8 mouse cellular contexts compared by ENCODE assay signal in the genomic region with DNA sequence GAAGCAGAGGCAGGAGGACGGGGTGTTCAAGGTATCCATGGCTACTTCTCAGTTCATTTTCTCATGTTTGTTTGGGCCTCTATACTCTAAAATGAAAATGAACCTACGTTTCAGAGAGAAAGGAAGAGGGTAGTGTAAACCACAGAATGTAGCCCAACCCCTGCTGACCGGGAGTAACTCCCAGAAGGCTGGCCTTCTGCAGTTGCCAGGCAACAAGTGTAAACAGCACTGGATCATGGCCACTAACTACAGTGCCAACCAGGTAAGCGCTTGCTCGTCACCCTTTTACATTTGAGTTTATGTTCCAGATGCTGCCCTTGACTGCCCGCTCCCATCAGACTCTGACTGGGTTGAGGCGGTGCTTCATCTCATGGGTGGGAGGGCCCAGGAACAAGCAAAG. TPM values are rescaled to one million over a fixed set of nuclear protein-coding genes. Genes with fewer than 3 reads are reported as not detected.
DNase-seq lines count a peak whose midpoint lies in the region; ATAC-seq and TF ChIP-seq lines count a peak whose summit lies in the region.
"Had no signal": no experiment of that assay in that cellular context is flagged by ENCODE, and none has a peak within 500 bp of the region (broad histone marks: within the 10 kb centered on the region; RNA-seq: fewer than 3 reads in every experiment).

No protein-coding gene starts in this region.

- TF ChIP-seq CTCF in lung, postnatal 0 days (IDR thresholded peaks at IDR 0.05) = no peak

- peak; percentile 58 for ATAC-seq in CD4-positive, CD25-positive, alpha-beta regulatory T cell, adult 4 months
- ATAC-seq in intestine, embryonic 15.5 days = peak; percentile 86
- ATAC-seq in lung, postnatal 0 days = peak; percentile 84
- ATAC-seq in forebrain, embryonic 13.5 days = no peak

- peak; percentile 29 for DNase-seq in ZHBTc4 (ENCODE audit: low read depth, low spot score)
- peak; percentile 82 for DNase-seq in lung, postnatal 0 days (ENCODE audit: low spot score)
- no peak for DNase-seq in thymus, postnatal 10 days (ENCODE audit: low spot score in 2 of 2)
- no peak for DNase-seq in cerebellum, adult 9-10 months

- no peak overlapping the region for H3K9ac ChIP-seq in intestine, embryonic 15.5 days
- H3K9ac ChIP-seq in lung, postnatal 0 days (replicated peaks; ENCODE audit: low read depth) = no peak overlapping the region
- H3K9ac ChIP-seq in forebrain, embryonic 13.5 days = no peak overlapping the region

- no peaks in the 10 kb centered on the region for H3K27me3 ChIP-seq in intestine, embryonic 15.5 days (replicated peaks)
- H3K27me3 ChIP-seq in lung, postnatal 0 days (replicated peaks; ENCODE audit: insufficient read depth, low read length) = no peaks in the 10 kb centered on the region
- H3K27me3 ChIP-seq in forebrain, embryonic 13.5 days = no peaks in the 10 kb centered on the region

- no peaks in the 10 kb centered on the region; the same call in 1 of the 2 replicates for H3K4me1 ChIP-seq in intestine, embryonic 15.5 days (replicated peaks)
- peaks cover 3% of the 10 kb centered on the region; the same call in 1 of the 2 replicates for H3K4me1 ChIP-seq in lung, postnatal 0 days (ENCODE audit: insufficient read depth, low read depth, low read length)
- H3K4me1 ChIP-seq in forebrain, embryonic 13.5 days = no peaks in the 10 kb centered on the region

- no peak overlapping the region for H3K27ac ChIP-seq in intestine, embryonic 15.5 days
- no peak overlapping the region for H3K27ac ChIP-seq in lung, postnatal 0 days (ENCODE audit: low read length)
- H3K27ac ChIP-seq in forebrain, embryonic 13.5 days = no peak overlapping the region

- H3K4me2 ChIP-seq in intestine, embryonic 15.5 days (replicated peaks) = peak overlapping the region; percentile 37; the same call in 1 of the 2 replicates
- no peak overlapping the region for H3K4me2 ChIP-seq in lung, postnatal 0 days (replicated peaks; ENCODE audit: low read depth, low read length)
- H3K4me2 ChIP-seq in forebrain, embryonic 13.5 days = no peak overlapping the region

- 18% methylated on average over 7 of the region's 7 CpGs for WGBS in intestine, embryonic 15.5 days
- 24% methylated on average over 7 of the region's 7 CpGs for WGBS in lung, postnatal 0 days
- 39% methylated on average over 7 of the region's 7 CpGs for WGBS in forebrain, embryonic 13.5 days

- 0 out of 2 replicates have a peak, but pooled peaks cover 7% of the 10 kb centered on the region for H3K36me3 ChIP-seq in intestine, embryonic 15.5 days
- no peaks in the 10 kb centered on the region for H3K36me3 ChIP-seq in lung, postnatal 0 days (ENCODE audit: insufficient read depth, low read length)
- H3K36me3 ChIP-seq in forebrain, embryonic 13.5 days (ENCODE audit: poor library complexity, severe bottlenecking) = peaks cover 11% of the 10 kb centered on the region

- H3K9me3 ChIP-seq in intestine, embryonic 15.5 days = no peaks in the 10 kb centered on the region
- H3K9me3 ChIP-seq in lung, postnatal 0 days (ENCODE audit: low read length) = no peaks in the 10 kb centered on the region
- no peaks in the 10 kb centered on the region for H3K9me3 ChIP-seq in forebrain, embryonic 13.5 days (replicated peaks)

- no peak for TF ChIP-seq EP300 in lung, postnatal 0 days (IDR thresholded peaks at IDR 0.05)

- H3K4me3 ChIP-seq in intestine, embryonic 15.5 days (replicated peaks) = 0 out of 2 replicates have a peak overlapping the region, but pooled peaks have one; percentile 12
- no peak overlapping the region for H3K4me3 ChIP-seq in lung, postnatal 0 days (ENCODE audit: low read depth, low read length)
- no peak overlapping the region for H3K4me3 ChIP-seq in forebrain, embryonic 13.5 days
- H3K4me3 ChIP-seq: myocyte had no signal

RNA-seq across cellular contexts. Expression of gene Cfap126, which starts 9.2 kb away (rescaled TPM):
- polyA plus RNA-seq in CD4-positive, CD25-positive, alpha-beta regulatory T cell, adult 4 months (2017; shearing (Covaris generic)) = 1 to 10 TPM; 4.8 to 5.5 TPM
- 1.7 and 1.8 TPM in 2 replicates for polyA plus RNA-seq in intestine, embryonic 15.5 days (2015; fragmentation: Nextera tagmentation; extraction: Ambion mirVana)
- 32.2 and 33.2 TPM in 2 replicates for polyA plus RNA-seq in lung, postnatal 0 days (2015; fragmentation: Nextera tagmentation; extraction: Ambion mirVana)
- polyA plus RNA-seq in forebrain, embryonic 13.5 days (2015; fragmentation: Nextera tagmentation; extraction: Ambion mirVana) = 6.6 and 7.8 TPM in 2 replicates

RNA-seq across cellular contexts. Expression of gene Sdhc, which starts 27.5 kb away (rescaled TPM):
- polyA plus RNA-seq in CD4-positive, CD25-positive, alpha-beta regulatory T cell, adult 4 months (2017; shearing (Covaris generic)) = 100 to 1,000 TPM; 135 to 150 TPM
- polyA plus RNA-seq in intestine, embryonic 15.5 days (2015; fragmentation: Nextera tagmentation; extraction: Ambion mirVana) = 360 and 387 TPM in 2 replicates
- 145 and 157 TPM in 2 replicates for polyA plus RNA-seq in lung, postnatal 0 days (2015; fragmentation: Nextera tagmentation; extraction: Ambion mirVana)
- polyA plus RNA-seq in forebrain, embryonic 13.5 days (2015; fragmentation: Nextera tagmentation; extraction: Ambion mirVana) = 223 and 229 TPM in 2 replicates

RNA-seq across cellular contexts. Expression of gene Mpz, which starts 27.6 kb away (rescaled TPM):
- not detected for polyA plus RNA-seq in CD4-positive, CD25-positive, alpha-beta regulatory T cell, adult 4 months (2017; shearing (Covaris generic))
- polyA plus RNA-seq in intestine, embryonic 15.5 days (2015; fragmentation: Nextera tagmentation; extraction: Ambion mirVana) = 1.1 and 1.3 TPM in 2 replicates
- polyA plus RNA-seq in lung, postnatal 0 days (2015; fragmentation: Nextera tagmentation; extraction: Ambion mirVana) = 0.62 and 0.73 TPM in 2 replicates
- 0.22 TPM in 1 of 2 replicates, not detected in the other for polyA plus RNA-seq in forebrain, embryonic 13.5 days (2015; fragmentation: Nextera tagmentation; extraction: Ambion mirVana)

RNA-seq across cellular contexts. Expression of gene Fcgr3, which starts 58.2 kb away (rescaled TPM):
- polyA plus RNA-seq in CD4-positive, CD25-positive, alpha-beta regulatory T cell, adult 4 months (2017; shearing (Covaris generic)) = not detected
- 14.0 and 14.7 TPM in 2 replicates for polyA plus RNA-seq in intestine, embryonic 15.5 days (2015; fragmentation: Nextera tagmentation; extraction: Ambion mirVana)
- polyA plus RNA-seq in lung, postnatal 0 days (2015; fragmentation: Nextera tagmentation; extraction: Ambion mirVana) = 29.3 and 37.4 TPM in 2 replicates
- 3.5 and 3.8 TPM in 2 replicates for polyA plus RNA-seq in forebrain, embryonic 13.5 days (2015; fragmentation: Nextera tagmentation; extraction: Ambion mirVana)

Comparison
In these comparisons a context has a peak if more than half of its experiments do, and no peak if none do; other contexts are left out.
1. DNase-seq: peak in ZHBTc4 (single experiment) and lung, postnatal 0 days (single experiment); none in thymus, postnatal 10 days (0 of 2) and cerebellum, adult 9-10 months (single experiment).